Mouse (Mus musculus) right cerebral cortex, adult 18-20 months (tissue): ENCODE measurements around the gene Gm47985.

ENCODE experiments used
- DNase-seq: peaks from one replicate; pipeline ENCODE4 v3.0.0; 2022; ENCODE audit warnings: mixed read lengths

Gene Gm47985

DNA sequence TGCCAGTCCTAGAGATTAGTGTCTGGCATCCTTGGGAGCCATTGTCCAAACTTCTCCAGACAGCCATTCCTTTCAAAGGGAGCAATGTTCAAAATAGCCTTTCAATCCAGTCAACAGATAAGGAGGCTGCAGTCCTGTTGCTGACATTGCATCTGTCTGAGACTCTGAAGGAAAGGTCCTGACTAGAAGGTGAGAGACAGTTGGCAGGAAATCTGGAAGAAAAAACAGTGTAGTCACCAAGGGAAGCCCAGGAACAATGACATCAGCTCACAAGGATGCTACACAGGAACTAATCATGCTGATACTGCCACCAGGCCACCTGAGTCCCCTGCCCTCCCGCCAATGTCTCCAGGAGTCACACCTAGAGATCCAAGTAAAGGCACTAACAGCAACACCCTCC is 41.0 kb downstream of the Gm47985 start:
- no peak for DNase-seq

- DNase-seq, result no peak
Observed at GRCm38 (mm10) chr1:151224536-151224935, 42.2 kb downstream of the Gm47985 start.

DNA sequence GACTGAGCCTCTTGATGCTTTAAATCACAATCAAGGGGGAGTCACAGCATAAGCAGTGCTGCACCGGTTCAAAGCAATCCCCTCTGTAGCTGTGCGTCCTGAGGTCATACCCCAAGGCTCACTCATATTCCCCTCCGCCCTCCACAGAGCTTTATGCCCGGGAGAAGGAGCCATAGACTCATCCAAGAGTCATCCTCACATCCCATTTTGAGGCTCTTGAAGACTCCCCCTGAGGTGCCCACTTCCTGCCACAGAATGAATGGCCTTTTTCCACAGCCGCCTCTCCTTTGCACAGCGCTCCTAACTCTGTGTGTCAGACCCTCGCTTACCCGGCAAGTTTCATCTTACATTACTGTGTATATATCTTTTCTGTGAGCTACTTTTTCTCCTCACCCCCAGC is 45.2 kb downstream of the Gm47985 start:
- DNase-seq, result no peak

DNA sequence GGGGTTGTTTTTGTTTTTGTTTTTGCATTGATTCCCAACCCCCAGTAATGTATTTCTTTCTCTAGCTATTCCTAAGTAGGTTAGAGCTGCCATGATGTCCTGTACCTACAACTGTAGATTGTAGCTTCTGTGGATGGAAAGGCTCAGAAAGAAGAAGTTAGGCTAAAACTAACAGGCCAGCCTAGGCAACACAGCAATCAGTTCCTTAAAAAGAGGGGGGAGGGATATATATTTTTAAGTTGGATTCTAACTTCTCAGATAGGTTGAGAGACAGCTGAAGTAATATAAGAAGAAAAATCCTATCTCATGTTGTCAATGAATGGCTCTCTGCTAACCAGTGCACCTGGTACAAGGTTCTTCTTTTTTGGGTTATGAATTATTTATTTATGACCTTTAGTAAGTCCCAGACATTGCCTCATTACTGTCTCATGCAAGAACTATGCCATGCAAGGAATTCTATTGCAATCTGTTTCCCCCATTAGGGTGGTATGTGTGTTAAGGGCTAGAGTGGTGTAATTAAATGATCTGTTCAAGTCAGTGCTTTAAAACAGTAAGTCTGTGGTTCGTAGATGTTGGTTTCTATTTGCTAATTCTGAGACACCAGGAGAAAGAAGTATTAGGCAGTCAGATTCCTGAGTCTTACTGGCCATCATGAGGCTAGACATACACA is 46.1 kb downstream of the Gm47985 start:
- DNase-seq, result no peak

DNA sequence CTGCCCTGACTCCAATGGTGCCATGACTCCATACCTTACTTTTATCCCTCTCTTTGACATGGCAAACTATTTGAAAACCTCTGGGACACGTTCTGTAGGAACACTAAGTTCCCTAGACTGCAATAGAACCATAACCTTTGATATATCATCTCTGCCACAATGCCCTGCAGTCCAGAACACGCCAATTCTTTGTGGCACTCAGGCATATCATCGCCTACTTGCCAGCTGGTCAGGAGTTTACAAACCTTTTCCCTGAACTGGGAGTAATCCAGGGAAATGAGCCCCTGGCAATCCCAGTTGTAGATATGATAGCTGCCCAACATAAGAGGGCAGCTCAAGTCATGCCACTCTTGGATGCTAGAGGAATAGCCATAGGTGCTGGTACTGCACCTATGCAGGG is 50.0 kb downstream of the Gm47985 start:
- no peak for DNase-seq

GRCm38 (mm10) chr1:151233756-151234155 is 51.4 kb downstream of the Gm47985 start:
- DNase-seq, result no peak
